Mouse (Mus musculus): ENCODE measurements at regions not wholly inside any gene's neighbourhood (a gene's known extent, or its start where the extent isn't known, plus 50 kb on each side); places are given as distances from the start of the nearest gene placed in this dataset.

GRCm38 (mm10) chr17:49252271-49252670 lies 175.9 kb upstream of the Mocs1 start:
- TF ChIP-seq CTCF (IDR thresholded peaks at IDR 0.05; ENCODE audit: extremely low read depth, insufficient read depth, low read length) (no peak), POLR2A (IDR thresholded peaks at IDR 0.05; ENCODE audit: extremely low read depth, insufficient read depth, low read length) (no peak)
